Mouse (Mus musculus): Measurements from ENCODE around the gene Nae1.
A peak's percentile ranks its signal among the peaks of the same experiment; 100 is the strongest.
"Not testable (repeated sequence)": the region's sequence is repeated elsewhere in the genome, so short reads cannot be mapped to it uniquely, and the experiment has no call there.

The Nae1 gene

DNA sequence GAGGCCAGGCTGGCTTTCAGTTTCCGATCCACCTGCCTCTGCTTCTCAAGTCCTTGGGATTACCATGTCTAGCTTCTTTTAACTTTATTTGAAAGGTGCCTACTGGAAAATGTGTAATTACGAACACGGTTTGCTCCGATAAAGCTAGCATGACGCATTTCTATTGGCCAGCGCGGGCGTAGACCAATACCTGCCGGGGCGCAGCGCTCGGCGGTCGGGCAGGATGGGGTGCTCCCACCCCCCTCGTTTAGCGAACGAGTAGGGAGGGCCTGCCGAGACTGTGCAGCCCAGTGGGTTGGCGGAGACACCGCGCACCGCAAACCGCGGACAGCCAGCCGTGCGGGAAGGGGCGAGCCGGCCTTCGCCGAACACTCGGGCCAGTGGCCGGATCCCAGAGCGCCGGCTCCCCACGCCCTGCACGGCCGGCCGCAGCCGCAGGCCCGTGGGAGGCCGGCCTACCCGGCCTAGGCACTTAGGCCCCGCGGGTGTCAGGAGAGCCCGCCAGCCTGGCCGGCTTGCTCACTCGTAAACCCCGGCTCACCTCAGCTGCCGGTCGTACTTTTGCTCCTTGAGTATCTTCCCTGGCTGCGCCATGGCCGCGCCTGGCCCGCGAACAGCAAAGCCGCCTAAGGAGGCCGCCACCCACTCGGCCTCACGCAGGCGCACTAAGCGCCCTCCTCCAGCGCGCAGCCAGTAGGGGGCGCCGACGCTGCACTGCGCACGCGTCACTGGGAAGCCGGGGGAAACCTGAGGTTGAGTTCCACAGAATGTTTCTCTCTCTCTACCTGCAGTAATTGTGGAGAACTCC is at the start of gene Nae1, which contains the start of gene Car7:
Gene Nae1 (minus strand): TSS at position 667 of the 808 bp plus-strand sequence.
Gene Car7 (plus strand): TSS at position 719 of the 808 bp plus-strand sequence.
- peak; percentile 61 to 86 for DNase-seq (ENCODE audit: low read depth in 1 of 2, low spot score in 2 of 2)

DNA sequence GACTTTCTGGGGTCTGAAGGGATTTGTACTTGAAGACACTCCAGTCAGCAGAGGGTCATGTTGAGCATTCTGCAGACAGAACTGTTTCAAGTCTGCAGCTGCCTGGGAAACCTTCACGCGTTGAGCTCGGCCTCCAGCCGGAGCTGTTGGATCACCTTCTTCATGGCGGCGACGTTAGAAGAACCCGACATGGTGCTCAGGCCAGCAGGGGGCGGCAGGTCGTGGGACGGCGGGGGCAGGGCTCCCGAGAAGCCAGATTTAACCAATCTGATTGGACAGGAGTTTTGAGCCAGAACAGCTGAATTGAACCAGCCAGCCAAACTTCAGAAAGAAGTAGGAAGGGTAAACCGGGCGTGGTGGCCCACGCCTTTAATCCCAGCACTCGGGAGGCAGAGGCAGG is 43.2 kb upstream of the Nae1 start:
- not testable (repeated sequence) for DNase-seq (ENCODE audit: low read depth in 1 of 2, low spot score in 2 of 2)

DNA sequence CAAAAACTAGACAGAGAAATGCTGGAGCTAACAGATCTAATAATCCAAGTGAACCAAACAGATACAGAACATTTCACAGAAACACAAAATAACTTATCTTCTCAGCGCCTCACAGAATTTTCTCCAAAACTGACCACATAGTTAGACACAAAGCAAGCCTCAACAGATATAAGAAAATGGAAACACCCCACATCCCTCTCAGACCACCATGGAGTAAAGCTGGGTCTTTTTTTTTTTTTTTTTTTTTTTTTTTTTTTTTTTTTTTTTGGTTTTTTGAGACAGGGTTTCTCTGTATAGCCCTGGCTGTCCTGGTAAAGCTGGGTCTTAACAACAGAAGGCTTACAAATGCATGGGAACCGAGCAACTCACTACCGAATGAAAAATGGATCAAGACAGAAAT is 42.4 kb upstream of the Nae1 start:
- no peak for DNase-seq (ENCODE audit: low read depth in 1 of 2, low spot score in 2 of 2)

DNA sequence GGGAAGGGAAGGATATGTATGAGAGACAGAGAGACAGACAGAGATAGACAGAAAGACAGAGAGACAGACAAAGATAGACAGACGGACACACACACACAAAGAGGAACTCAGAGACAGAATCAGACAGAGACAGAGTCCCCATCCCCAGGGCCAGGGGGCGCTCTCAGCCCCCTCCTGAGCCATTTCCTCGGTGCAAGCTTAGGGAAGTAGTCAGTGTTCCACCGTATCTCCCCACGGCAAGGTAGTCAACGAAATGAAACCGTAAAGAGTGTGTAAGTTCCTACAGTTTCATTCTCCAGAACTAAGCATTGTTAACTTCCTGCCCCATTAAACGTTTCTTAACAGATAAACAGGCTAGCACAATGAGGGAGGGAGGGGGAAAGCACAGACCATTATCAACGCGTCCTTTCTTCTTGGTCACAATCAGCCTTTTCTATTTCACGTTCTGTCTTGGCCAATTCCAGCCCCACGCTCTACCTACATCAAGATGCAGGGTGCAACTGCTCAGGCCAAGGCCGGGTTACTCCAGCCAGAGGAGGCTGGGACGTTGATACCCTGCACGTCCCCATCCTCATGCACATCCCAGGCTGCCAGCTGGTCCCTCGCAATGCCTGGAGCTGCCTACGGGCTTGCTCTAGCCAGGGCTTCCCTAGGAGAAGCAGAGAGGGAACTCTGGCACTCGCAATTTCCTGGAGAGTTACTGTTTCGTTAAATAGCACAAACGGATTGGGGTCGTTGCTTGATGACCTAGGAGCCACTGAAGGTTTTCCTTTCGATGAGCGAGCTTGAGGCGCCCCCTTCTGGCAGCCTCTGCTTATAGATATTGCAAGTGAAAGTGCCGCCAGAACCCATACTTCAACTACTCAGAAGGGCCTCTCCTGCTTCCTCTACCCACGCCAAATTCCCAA is 36.3 kb upstream of the Nae1 start:
- DNase-seq (ENCODE audit: low read depth in 1 of 2, low spot score in 2 of 2), result peak; percentile 33 to 53

DNA sequence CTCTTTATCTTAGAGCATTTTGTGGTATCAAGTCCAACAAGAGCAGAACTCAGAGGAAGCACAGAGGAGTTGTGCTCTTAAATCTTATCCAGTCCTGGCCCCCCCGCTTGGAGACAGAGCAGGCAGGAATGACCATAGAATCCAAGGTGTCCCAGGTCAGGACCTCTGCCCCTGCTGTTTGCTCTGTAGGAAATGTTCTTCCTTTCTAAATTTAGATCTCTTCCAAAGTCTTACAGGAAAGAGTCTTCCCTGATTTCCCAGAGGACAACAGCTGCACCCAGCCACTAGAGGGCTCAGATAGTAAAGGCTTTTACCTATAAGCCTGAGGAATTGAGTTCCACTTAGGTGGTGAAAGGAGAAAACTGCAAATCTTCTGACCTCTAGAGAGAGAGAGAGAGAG is 35.1 kb upstream of the Nae1 start:
- no peak for DNase-seq (ENCODE audit: low read depth in 1 of 2, low spot score in 2 of 2)

DNA sequence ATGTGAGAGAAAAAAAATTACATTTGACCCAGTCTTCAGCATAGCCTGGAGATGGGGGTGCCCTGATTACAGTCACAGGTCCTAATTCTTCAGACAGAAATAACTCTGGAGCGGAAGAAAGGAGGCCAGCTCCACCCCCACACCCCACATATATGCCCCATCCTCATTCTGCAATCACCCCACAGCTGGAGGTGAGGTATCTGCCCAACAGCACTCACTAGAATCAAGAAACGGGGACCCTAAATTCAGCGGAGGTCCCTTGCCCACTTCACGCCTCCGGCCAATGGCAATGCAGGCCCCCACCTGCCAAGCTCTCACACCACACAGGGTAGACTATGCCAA is 31.0 kb upstream of the Nae1 start:
- DNase-seq (ENCODE audit: low read depth in 1 of 2, low spot score in 2 of 2), result no peak

DNA sequence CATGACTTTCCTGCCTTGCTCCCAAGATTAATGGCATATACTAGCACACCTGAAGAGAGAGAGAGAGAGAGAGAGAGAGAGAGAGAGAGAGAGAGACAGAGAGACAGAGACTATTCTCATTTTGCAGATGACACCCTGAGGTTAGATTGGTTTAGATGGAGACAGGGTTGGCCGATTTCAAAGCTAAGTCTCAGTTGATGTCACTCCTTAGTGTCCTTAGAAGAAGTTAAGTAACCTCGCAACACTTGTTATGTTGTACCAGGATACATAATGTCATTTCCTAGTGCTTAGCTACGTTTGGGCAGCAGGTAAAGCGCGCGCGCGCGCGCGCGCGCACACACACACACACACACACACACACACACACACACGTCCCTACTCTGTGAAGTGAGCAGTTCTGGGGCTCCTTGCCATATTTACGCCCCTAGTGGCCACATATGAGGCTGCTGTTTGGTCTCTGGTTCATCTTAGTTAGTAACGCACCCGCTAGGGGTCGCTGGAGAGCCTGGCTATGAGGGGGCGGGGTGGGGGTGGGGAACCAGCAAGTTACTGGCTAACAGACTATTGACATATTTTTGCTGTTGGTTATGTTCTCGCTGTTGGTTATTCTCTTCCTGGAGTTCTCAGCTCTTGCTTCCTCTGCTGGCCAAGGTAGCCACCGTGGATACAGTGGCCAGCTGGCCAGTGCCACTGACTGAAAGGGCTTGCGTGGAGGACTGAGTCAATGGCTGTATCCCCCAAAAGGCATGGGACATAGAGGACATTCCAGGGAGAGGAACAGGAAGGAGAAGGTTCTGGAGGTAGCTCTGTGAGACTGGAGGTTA is 30.4 kb upstream of the Nae1 start:
- peak; percentile 21 to 68 for DNase-seq (ENCODE audit: low read depth in 1 of 2, low spot score in 2 of 2)

DNA sequence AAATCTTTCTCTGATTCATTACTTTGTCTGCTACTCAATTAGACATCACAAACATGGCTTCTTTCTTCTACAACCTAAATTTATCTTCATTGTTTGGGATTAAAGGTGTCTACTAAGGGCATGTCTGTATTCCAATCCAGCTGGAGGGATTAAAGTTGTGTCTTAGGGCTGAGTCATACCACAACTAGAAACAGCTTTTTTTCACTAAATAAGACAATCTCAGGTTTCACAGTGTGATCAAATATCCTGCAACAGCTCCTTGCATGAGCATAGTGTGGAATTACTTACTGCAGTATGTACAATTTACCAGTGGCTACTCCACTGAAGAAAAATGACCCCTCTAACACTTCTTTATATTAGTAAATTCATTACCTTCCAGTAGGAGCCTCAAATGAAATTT is 26.3 kb upstream of the Nae1 start:
- DNase-seq (ENCODE audit: low read depth in 1 of 2, low spot score in 2 of 2), result no peak

DNA sequence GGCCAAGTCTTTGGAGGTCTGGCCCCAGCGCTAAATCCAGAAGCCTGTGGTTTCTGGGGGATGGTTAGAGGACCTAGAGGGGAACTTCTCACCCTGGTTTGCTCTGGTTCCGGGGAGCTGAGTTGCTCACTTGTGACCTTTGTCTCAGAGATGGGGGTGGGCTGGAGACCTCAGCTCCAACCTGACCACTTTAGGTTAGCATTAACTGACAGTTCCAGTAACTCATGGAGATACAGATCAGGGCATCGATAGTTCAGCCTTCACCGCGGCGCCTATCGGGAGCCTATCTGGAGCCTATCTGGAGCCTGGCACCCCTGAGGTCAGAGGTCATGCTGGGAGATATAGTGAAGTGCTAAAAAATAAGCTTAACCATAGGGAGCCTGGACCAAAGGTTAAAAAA is 22.8 kb upstream of the Nae1 start:
- DNase-seq (ENCODE audit: low read depth in 1 of 2, low spot score in 2 of 2), result no peak

DNA sequence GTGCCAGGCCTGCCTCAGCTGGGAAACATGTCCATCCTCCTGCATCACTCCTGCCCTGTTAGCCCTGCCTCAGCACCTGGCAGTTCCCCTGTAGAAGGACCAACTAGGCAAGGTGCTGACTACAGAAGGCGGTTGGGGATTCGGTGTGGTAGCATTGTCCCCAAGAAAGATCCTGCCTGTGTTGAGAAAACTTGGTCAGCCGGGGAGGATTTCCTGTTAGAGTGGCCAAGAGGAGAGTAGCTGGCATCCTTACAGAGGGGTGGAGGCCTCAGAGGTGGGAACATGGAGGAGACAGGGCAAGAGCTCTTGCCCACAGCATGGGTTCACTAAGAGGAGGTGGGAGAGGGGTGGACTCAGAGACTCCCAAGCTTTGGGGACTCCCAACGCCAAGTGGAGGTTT is 20.8 kb upstream of the Nae1 start:
- no peak for DNase-seq (ENCODE audit: low read depth in 1 of 2, low spot score in 2 of 2)

DNA sequence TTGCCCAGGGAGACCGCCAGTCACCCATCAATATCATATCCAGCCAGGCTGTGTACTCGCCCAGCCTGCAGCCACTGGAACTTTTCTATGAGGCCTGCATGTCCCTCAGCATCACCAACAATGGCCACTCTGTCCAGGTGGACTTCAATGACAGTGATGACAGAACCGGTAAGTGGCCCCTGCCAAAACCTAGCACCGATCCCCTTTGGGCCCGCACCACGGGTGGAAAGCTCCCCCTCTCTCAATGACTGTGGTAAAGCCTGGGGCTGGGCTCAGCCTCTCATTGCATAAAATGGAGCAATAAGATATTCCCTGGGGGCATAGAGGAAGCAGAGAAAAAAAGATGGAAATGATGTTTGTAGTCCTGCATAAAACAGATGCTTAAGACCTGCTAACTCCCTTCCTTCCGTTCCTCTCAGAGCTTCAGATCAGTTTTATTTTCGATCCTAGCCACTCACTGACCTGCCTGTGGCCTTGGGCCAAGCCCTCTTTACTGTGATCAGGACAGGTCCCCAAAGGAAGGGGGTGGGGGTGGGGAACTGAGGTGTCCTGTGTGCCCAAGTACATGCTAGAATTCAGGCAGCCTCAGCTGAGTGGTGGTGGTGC is 9.1 kb upstream of the Nae1 start:
- no peak for DNase-seq (ENCODE audit: low read depth in 1 of 2, low spot score in 2 of 2)

DNA sequence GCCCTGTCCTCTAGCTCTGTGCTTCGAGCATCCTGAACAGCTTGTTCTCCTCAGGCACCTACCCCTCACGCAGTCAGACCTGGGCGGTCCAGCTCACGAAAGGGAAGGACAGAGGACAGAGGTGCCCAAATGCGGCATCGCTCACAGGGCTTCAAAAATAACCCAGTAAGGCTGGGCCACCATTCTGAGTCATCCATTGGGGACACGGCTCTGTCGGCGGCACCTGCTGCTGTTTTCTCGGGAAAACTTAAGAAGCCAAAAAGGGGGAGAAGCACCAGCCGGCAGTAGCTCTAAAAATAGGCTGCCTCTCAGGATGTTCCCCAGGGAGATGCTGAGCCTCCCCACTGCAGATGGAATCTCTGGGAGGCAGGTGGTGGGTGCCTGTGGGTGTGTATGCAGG is 7.7 kb upstream of the Nae1 start:
- no peak for DNase-seq (ENCODE audit: low read depth in 1 of 2, low spot score in 2 of 2)

DNA sequence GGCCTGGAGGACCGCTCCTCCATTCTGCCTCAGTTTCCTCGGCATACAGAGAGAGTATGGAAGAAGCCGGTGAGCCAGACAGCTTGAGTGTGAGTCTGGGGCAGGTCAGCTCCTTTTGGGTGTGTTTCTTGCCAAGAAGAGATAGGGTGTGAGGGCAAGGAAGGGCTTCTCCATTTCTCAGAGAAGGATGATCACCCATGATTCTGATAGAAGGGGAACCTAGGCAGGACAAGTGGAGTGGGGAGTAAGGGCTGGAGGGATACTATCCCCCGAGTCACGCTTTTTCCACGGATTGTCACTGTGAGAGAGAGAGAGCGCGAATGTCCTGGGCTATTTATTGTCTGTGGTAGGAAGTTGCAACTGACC is 7.1 kb upstream of the Nae1 start:
- DNase-seq (ENCODE audit: low read depth in 1 of 2, low spot score in 2 of 2), result no peak

DNA sequence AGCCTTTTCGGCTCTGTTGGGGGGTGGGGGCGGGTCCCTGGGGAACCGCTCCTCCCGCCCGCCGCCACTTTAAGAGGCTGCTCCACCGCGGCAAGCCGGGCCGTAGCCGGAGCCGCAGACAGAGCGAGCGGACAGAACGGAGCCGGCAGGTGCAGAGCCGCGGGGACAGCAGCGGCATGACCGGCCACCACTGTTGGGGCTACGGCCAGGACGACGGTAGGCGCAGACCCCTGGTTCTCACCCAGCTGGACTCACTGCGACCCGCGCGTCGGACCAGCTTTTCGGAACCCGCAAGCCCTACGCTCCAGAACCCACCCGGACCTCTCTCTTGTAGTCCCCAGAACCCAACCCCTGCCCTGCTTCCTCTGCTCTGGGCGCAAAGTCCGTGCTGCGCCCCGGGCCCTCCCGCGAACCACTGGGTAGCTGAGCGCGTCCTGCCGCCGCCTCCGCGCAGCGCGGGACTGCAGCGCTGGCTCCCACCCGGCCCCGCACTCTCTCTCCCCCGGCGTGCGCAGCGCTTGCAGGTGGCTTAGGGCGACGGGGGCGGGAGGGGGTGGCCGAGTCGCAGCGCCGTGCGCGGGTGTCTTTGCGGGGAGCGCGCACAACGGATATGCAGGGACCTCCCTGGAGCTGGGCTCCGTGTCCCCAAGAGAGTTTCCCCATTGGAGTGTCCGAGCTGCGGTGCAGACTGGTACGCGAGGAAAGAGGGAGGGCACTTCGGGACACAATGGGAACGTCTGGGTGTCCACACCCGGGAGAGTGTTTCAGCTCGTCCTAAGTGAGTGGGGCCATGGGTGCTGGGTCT is 6.5 kb upstream of the Nae1 start:
- no peak for DNase-seq (ENCODE audit: low read depth in 1 of 2, low spot score in 2 of 2)

DNA sequence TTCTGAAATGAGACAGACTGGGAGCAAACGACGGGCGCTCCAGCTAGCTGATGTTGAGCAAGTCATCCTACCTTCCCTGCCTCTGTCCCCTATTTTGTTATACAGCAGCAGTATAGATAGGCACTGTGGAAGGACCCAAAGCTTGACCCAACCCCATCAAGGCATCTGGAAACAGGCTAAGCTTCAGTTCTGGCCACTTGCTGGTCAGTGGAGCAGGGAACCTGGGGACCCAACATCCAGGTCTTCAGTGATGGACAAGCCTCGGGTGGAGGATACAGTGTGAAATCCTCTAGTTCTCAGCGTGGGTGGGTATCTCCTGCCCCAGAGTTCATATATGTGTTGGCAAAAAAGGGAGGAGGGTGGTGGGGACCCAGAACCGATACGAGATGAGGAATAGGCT is 5.8 kb upstream of the Nae1 start:
- no peak for DNase-seq (ENCODE audit: low read depth in 1 of 2, low spot score in 2 of 2)

DNA sequence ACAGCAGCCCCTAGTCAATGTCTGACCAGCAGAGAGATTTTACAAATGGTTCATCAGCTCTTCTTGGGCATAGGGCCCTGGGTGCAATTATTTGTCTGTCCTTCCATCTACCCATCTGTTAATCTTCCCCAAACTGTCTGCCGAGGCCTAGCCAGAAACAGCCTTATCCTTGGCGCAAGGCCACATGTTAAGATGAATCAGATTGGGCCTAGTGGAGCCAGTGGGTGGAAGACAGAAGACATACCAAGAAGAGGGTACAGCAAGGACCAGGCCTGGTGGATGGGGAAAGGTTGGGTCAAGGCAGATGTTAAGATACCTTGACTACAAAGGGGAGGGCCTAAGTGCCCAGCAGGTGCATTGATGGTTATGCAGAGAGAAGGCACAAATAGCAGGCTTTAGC is 5.1 kb upstream of the Nae1 start:
- no peak for DNase-seq (ENCODE audit: low read depth in 1 of 2, low spot score in 2 of 2)

DNA sequence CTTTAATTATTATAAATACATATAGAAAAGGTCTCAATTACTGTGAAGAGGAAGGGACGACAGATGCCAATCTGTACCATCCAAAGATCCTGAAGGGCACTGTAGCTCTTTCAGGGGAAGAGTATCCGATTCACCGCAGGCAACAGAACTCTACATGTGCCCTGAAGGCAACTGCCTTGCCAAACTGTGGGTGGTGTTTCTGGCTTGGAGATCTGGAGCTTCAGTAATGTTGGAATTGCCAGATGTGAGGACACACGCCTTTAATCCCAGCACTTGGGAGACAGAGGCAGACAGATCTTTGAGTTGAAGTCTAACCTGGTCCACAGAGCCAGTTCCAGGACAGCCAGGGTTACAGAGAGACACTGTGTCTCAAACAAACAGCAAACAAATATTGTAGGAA is 4.5 kb upstream of the Nae1 start:
- no peak for DNase-seq (ENCODE audit: low read depth in 1 of 2, low spot score in 2 of 2)

DNA sequence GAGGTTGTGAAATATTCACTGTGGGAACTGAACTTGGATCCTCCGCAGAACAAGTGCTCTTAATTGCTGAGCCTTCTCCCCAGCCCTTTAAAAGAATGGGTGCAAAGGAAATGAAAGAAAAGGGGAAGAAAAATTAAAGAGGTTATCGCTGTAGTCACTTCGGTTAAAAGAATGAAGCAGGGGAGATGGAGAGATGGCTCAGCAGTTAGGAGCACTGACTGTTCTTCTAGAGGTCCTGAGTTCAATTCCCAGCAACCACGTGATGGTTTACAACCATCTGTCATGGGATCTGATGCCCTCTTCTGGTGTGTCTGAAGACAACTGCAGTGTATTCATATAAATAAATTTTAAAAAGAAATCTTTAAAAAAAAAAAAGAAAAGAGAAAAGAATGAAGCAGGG is 1.6 kb upstream of the Nae1 start:
- no peak for DNase-seq (ENCODE audit: low read depth in 1 of 2, low spot score in 2 of 2)

DNA sequence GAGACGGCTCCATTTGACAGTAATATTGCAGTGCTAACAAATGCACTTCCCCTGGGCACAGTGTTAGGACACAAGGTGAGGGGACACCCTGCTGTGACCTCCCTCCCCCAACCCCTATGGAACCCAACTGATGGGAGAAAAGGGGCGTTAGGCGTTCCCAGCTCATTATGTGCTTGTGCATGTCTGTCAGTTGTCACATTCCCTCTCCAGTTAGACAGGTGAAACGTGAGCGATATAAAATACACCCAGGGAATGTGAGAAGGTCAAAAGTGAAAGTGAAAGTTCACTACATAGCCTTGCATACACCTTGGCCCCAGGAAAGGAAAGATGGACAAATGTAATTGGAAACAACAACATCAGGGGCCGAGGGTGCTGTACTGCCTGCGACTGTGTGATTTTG is 941 bp upstream of the Nae1 start:
- DNase-seq (ENCODE audit: low read depth in 1 of 2, low spot score in 2 of 2), result no peak

DNA sequence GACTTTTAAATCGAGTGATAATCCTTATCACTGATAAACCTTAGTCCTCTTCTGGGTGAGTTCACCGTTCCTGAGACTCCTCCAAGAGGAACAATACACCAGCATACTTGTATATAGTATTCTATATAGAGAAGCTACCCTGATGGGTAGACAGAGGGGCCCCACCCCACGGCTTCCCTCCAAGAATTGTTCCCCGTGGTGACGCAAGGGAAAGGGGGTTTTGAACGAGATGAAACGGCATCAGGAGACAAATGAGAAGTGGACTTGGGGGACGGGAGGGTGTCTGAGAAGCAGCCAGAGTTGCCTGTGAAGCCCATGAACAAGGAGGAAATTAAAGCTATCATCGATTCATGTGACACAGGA is 323 bp upstream of the Nae1 start:
- peak; percentile 16 to 53 for DNase-seq (ENCODE audit: low read depth in 1 of 2, low spot score in 2 of 2)
